Mouse (Mus musculus) gastrocnemius, adult 18-20 months (tissue): ENCODE measurements around the gene Ndufv1. TPM values are rescaled to one million over a fixed set of nuclear protein-coding genes. Genes with fewer than 3 reads are reported as not detected.
"Not testable (repeated sequence)": the region's sequence is repeated elsewhere in the genome, so short reads cannot be mapped to it uniquely, and the experiment has no call there.

Experiments used
- DNase-seq: peaks from one replicate; pipeline ENCODE4 v3.0.0; 2021; ENCODE audit warnings: low spot score
- total RNA-seq, 2 experiments: library from RNA; stranded (reverse); gene quantifications; 2 replicates each; pipeline ENCODE4 v1.2.3; 2021

The Ndufv1 gene
- total RNA-seq, 2 experiments from 2014 or later, result 423 to 466 TPM

GRCm38 (mm10) chr19:4045966-4046865 lies 33.6 kb upstream of the Ndufv1 start, which contains the start of gene Gstp2:
Gene Gstp2 (minus strand): TSS chr19:4046023.
- peak; percentile 88 for DNase-seq

- not testable (repeated sequence) for DNase-seq
Observed at GRCm38 (mm10) chr19:4044109-4044508, 31.5 kb upstream of the Ndufv1 start.

GRCm38 (mm10) chr19:4042124-4042523 lies 29.5 kb upstream of the Ndufv1 start:
- peak; percentile 70 for DNase-seq

GRCm38 (mm10) chr19:4041500-4041899 lies 28.9 kb upstream of the Ndufv1 start:
- not testable (repeated sequence) for DNase-seq

GRCm38 (mm10) chr19:4040941-4041340 lies 28.3 kb upstream of the Ndufv1 start:
- not testable (repeated sequence) for DNase-seq

- peak; percentile 92 for DNase-seq
Observed at GRCm38 (mm10) chr19:4037788-4038232, 25.2 kb upstream of the Ndufv1 start, which contains the start of gene Gstp1. Gene Gstp1 (minus strand): TSS chr19:4037985.

- DNase-seq, result not testable (repeated sequence)
Observed at GRCm38 (mm10) chr19:4037154-4037787, 24.7 kb upstream of the Ndufv1 start.

GRCm38 (mm10) chr19:4036327-4037045 lies 23.9 kb upstream of the Ndufv1 start:
- DNase-seq, result no peak

- no peak for DNase-seq
Observed at GRCm38 (mm10) chr19:4033742-4034141, 21.1 kb upstream of the Ndufv1 start.

GRCm38 (mm10) chr19:4033298-4033697 lies 20.7 kb upstream of the Ndufv1 start:
- DNase-seq, result no peak

GRCm38 (mm10) chr19:4032668-4033067 lies 20.1 kb upstream of the Ndufv1 start:
- no peak for DNase-seq

- DNase-seq, result no peak
Observed at GRCm38 (mm10) chr19:4027576-4027975, 15.0 kb upstream of the Ndufv1 start.

- no peak for DNase-seq
Observed at GRCm38 (mm10) chr19:4023185-4023584, 10.6 kb upstream of the Ndufv1 start.

- peak; percentile 92 for DNase-seq
Observed at GRCm38 (mm10) chr19:4018743-4019583, 6.4 kb upstream of the Ndufv1 start.

GRCm38 (mm10) chr19:4017921-4018587 lies 5.4 kb upstream of the Ndufv1 start:
- no peak for DNase-seq

GRCm38 (mm10) chr19:4015635-4016034 lies 3.0 kb upstream of the Ndufv1 start:
- no peak for DNase-seq

GRCm38 (mm10) chr19:4014802-4015201 lies 2.2 kb upstream of the Ndufv1 start:
- DNase-seq, result no peak

GRCm38 (mm10) chr19:4013066-4013465 lies 460 bp upstream of the Ndufv1 start:
- DNase-seq, result no peak

GRCm38 (mm10) chr19:4011086-4011485 lies 1.5 kb downstream of the Ndufv1 start:
- DNase-seq, result no peak

GRCm38 (mm10) chr19:4005971-4006370 lies 6.6 kb downstream of the Ndufv1 start:
- DNase-seq, result no peak
